Mouse (Mus musculus) activated CD4-positive, CD25-positive, alpha-beta regulatory T cell, adult 9 weeks (primary cell): ENCODE data around the gene Hemk1. TPM values are rescaled to one million over a fixed set of nuclear protein-coding genes. Genes with fewer than 3 reads are reported as not detected.

ENCODE experiments used
- polyA plus RNA-seq: library from polyadenylated mRNA; unstranded; fragments of 100-300 nt; shearing (Covaris generic); gene quantifications from one replicate; pipeline ENCODE4 v1.2.1, GENCODE M21; 2017

Gene Hemk1
- 33.8 TPM for polyA plus RNA-seq

GRCm38 (mm10) chr9:107338172-107338883 is at the start of gene Hemk1:
Gene Hemk1, minus strand, starts transcription at chr9:107338350.

GRCm38 (mm10) chr9:107340267-107340859 is 2.2 kb upstream of the Hemk1 start, which contains the start of gene 6430571L13Rik:
Gene 6430571L13Rik, plus strand, starts transcription at chr9:107340602.

GRCm38 (mm10) chr9:107296016-107296040 is 42.3 kb downstream of the Hemk1 start, which contains the start of gene Cish:
Gene Cish, plus strand, starts transcription at chr9:107296026.

GRCm38 (mm10) chr9:107289211-107290076 is 48.7 kb downstream of the Hemk1 start, which contains the start of gene Mapkapk3:
Gene Mapkapk3, minus strand, starts transcription at chr9:107289877.

Other genes starting within 250 kb of the Hemk1 start
- 0.09 TPM for gene Dock3, start 106.4 kb downstream of the Hemk1 start, polyA plus RNA-seq
- gene Mapkapk3, start 48.5 kb downstream of the Hemk1 start, polyA plus RNA-seq: 147 TPM
- gene Cish, start 42.3 kb downstream of the Hemk1 start, polyA plus RNA-seq: 255 TPM
- 2.6 TPM for gene 6430571L13Rik, start 2.3 kb upstream of the Hemk1 start, polyA plus RNA-seq
- gene Cacna2d2, start 61.3 kb upstream of the Hemk1 start, polyA plus RNA-seq: 1.0 TPM
- gene Tmem115, start 195.6 kb upstream of the Hemk1 start, polyA plus RNA-seq: 54.4 TPM
- gene Cyb561d2, start 203.8 kb upstream of the Hemk1 start, polyA plus RNA-seq: 66.6 TPM
- gene Nprl2, start 203.9 kb upstream of the Hemk1 start, polyA plus RNA-seq: 64.2 TPM
- gene Zmynd10, start 208.9 kb upstream of the Hemk1 start, polyA plus RNA-seq: 3.3 TPM
- 88.1 TPM for gene Rassf1, start 213.2 kb upstream of the Hemk1 start, polyA plus RNA-seq
- 9.4 TPM for gene Tusc2, start 224.9 kb upstream of the Hemk1 start, polyA plus RNA-seq
- gene Hyal2, start 229.6 kb upstream of the Hemk1 start, polyA plus RNA-seq: 16.6 TPM
- gene Hyal1, start 238.6 kb upstream of the Hemk1 start, polyA plus RNA-seq: 6.5 TPM
- 23.5 TPM for gene Naa80, start 240.5 kb upstream of the Hemk1 start, polyA plus RNA-seq
- gene Hyal3, start 242.5 kb upstream of the Hemk1 start, polyA plus RNA-seq: 0.65 TPM
- 23.7 TPM for gene Ifrd2, start 249.3 kb upstream of the Hemk1 start, polyA plus RNA-seq